Mouse (Mus musculus) kidney, postnatal 0 days (tissue): ENCODE data around the gene Mrpl24. TPM values are rescaled to one million over a fixed set of nuclear protein-coding genes. Genes with fewer than 3 reads are reported as not detected.
"Not testable (repeated sequence)": the region's sequence is repeated elsewhere in the genome, so short reads cannot be mapped to it uniquely, and the experiment has no call there.

Source experiments
- ATAC-seq: fragments of 200-750 bp; cut with Nextera tagmentation; replicated peaks from 2 replicates; pipeline ENCODE4 v1.8.0; 2017; ENCODE audit warnings: low read depth, moderate number of reproducible peaks, moderate TSS enrichment, moderate library complexity; ENCODE audit not compliant: low FRiP score
- DNase-seq: peaks from one replicate; pipeline ENCODE4 v3.0.0-alpha.2; 2016; ENCODE audit warnings: low spot score
- H3K27ac ChIP-seq: fragments of 300-500 bp; sonication (generic); 2 replicates; pipeline ENCODE4 v1.5.1; 2014; ENCODE audit warnings: mild to moderate bottlenecking
- H3K27me3 ChIP-seq: fragments of 300-500 bp; sonication (generic); 2 replicates; pipeline ENCODE4 v1.6.1; 2014; ENCODE audit warnings: low read length, mixed read lengths; ENCODE audit not compliant: insufficient read depth
- H3K36me3 ChIP-seq: fragments of 300-500 bp; sonication (generic); 2 replicates; pipeline ENCODE4 v1.6.1; 2014; ENCODE audit warnings: low read length, mixed read lengths; ENCODE audit not compliant: insufficient read depth
- H3K4me1 ChIP-seq: fragments of 300-500 bp; sonication (generic); replicated peaks from 2 replicates; pipeline ENCODE4 v1.6.1; 2014; ENCODE audit warnings: antibody characterized with exemption, low read length, mixed read lengths; ENCODE audit not compliant: insufficient read depth
- H3K4me2 ChIP-seq: fragments of 300-500 bp; sonication (generic); 2 replicates; pipeline ENCODE4 v1.6.1; 2014; ENCODE audit warnings: mild to moderate bottlenecking, low read length, moderate library complexity, mixed read lengths
- H3K4me3 ChIP-seq: fragments of 300-500 bp; sonication (generic); replicated peaks from 2 replicates; pipeline ENCODE4 v1.5.1; 2014; ENCODE audit warnings: low read depth, low read length
- H3K9ac ChIP-seq: fragments of 300-500 bp; sonication (generic); 2 replicates; pipeline ENCODE4 v1.6.1; 2014; ENCODE audit warnings: low read depth, low read length
- H3K9me3 ChIP-seq: fragments of 300-500 bp; sonication (generic); replicated peaks from 2 replicates; pipeline ENCODE4 v1.6.1; 2016; ENCODE audit warnings: low read length, inconsistent platforms, mixed read lengths
- CTCF ChIP-seq: IDR thresholded peaks from 2 replicates; pipeline ENCODE4 v1.5.1; 2016; ENCODE audit warnings: antibody characterized with exemption, low read depth, mild to moderate bottlenecking, moderate library complexity
- WGBS: fragments of 180-500 bp; shearing (Covaris S2); extraction: QIAGEN DNeasy Blood & Tissue Kit; methylation state at CpG from one replicate; pipeline ENCODE4 v1.1.7; 2014; 5-methylcytosine and 5-hydroxymethylcytosine counted together
- polyA plus RNA-seq: library from polyadenylated mRNA; unstranded; fragments of >200 nt; fragmentation: Nextera tagmentation; extraction: Ambion mirVana; gene quantifications from 2 replicates; pipeline ENCODE4 v1.2.1, GENCODE M21; 2015

Mrpl24 gene
- polyA plus RNA-seq, 1 experiment from 2014 or later = 88.1 TPM

- Histone ChIP-seq H3K27ac (no peak overlapping the region), H3K36me3 (no peaks in the 10 kb centered on the region), H3K4me2 (no peak overlapping the region), H3K27me3 (no peaks in the 10 kb centered on the region), H3K9ac (no peak overlapping the region), H3K9me3 (no peaks in the 10 kb centered on the region), H3K4me3 (no peak overlapping the region), H3K4me1 (no peaks in the 10 kb centered on the region)
- no peak for ATAC-seq
- TF ChIP-seq CTCF = no peak
- WGBS = 32% methylated on average over 1 of the region's 1 CpGs
- DNase-seq = no peak
Measured at GRCm38 (mm10) chr3:87901036-87901624, 18.2 kb upstream of the Mrpl24 start.

GRCm38 (mm10) chr3:87901959-87902358, 17.3 kb upstream of the Mrpl24 start:
- not testable (repeated sequence) for H3K4me2 ChIP-seq, DNase-seq, H3K27me3 ChIP-seq, H3K36me3 ChIP-seq, ATAC-seq, H3K9ac ChIP-seq, H3K27ac ChIP-seq, H3K4me3 ChIP-seq, H3K9me3 ChIP-seq, H3K4me1 ChIP-seq
- 81% methylated on average over 6 of the region's 6 CpGs for WGBS

GRCm38 (mm10) chr3:87903821-87904220, 15.5 kb upstream of the Mrpl24 start:
- Histone ChIP-seq H3K9me3 (no peaks in the 10 kb centered on the region), H3K36me3 (no peaks in the 10 kb centered on the region), H3K4me2 (no peak overlapping the region), H3K27me3 (no peaks in the 10 kb centered on the region), H3K9ac (no peak overlapping the region), H3K4me3 (no peak overlapping the region), H3K27ac (no peak overlapping the region), H3K4me1 (peaks cover 14% of the 10 kb centered on the region)
- 32% methylated on average over 5 of the region's 5 CpGs for WGBS
- peak; percentile 68 for DNase-seq
- no peak for TF ChIP-seq CTCF
- no peak for ATAC-seq

GRCm38 (mm10) chr3:87905880-87906485, 13.3 kb upstream of the Mrpl24 start, which contains the start of gene Hdgf:
Gene Hdgf (plus strand): TSS chr3:87906321.
- DNase-seq (peak; percentile 97), ATAC-seq (peak; percentile 95)
- H3K9ac ChIP-seq = peak within 1 kb of the TSS; percentile 89
- H3K4me1 ChIP-seq = peaks cover 30% of the 10 kb centered on the region
- H3K27me3 ChIP-seq = no peaks in the 10 kb centered on the region
- no peaks in the 10 kb centered on the region for H3K36me3 ChIP-seq
- H3K4me2 ChIP-seq = peak within 1 kb of the TSS; percentile 59
- peak within 1 kb of the TSS; percentile 96 for H3K27ac ChIP-seq
- H3K9me3 ChIP-seq = no peaks in the 10 kb centered on the region
- peak within 1 kb of the TSS; percentile 83 for H3K4me3 ChIP-seq
- peak; percentile 61 for TF ChIP-seq CTCF
- 1% methylated on average over 50 of the region's 57 CpGs for WGBS

GRCm38 (mm10) chr3:87906601-87906980, 12.7 kb upstream of the Mrpl24 start:
- TF ChIP-seq CTCF = no peak
- DNase-seq (peak; percentile 45), ATAC-seq (peak; percentile 10; the same call in 1 of the 2 replicates)

GRCm38 (mm10) chr3:87906981-87907857, 12.1 kb upstream of the Mrpl24 start:
- Histone ChIP-seq H3K27ac (peak overlapping the region; percentile 96), H3K9me3 (no peaks in the 10 kb centered on the region), H3K4me3 (peak overlapping the region; percentile 83), H3K9ac (peak overlapping the region; percentile 89), H3K36me3 (no peaks in the 10 kb centered on the region), H3K4me2 (peak overlapping the region; percentile 59), H3K4me1 (peaks cover 34% of the 10 kb centered on the region), H3K27me3 (no peaks in the 10 kb centered on the region)
- ATAC-seq (no peak), DNase-seq (peak; percentile 58)
- no peak for TF ChIP-seq CTCF
- under 1% methylated on average over 27 of the region's 27 CpGs for WGBS

More at GRCm38 (mm10) chr3:87906601-87906980, 12.7 kb upstream of the Mrpl24 start:
- Histone ChIP-seq H3K9ac (peak overlapping the region; percentile 89), H3K4me2 (peak overlapping the region; percentile 59), H3K27ac (peak overlapping the region; percentile 96), H3K9me3 (no peaks in the 10 kb centered on the region), H3K36me3 (no peaks in the 10 kb centered on the region), H3K27me3 (no peaks in the 10 kb centered on the region), H3K4me3 (peak overlapping the region; percentile 83), H3K4me1 (peaks cover 34% of the 10 kb centered on the region)
- 0% methylated on average over 32 of the region's 47 CpGs for WGBS
